8 mouse cellular contexts compared by ENCODE assay signal in genomic region chr7:113766498-113766941, GRCm38 (mm10). TPM values are rescaled to one million over a fixed set of nuclear protein-coding genes. Genes with fewer than 3 reads are reported as not detected.
DNase-seq lines count a peak whose midpoint lies in the region; ATAC-seq and TF ChIP-seq lines count a peak whose summit lies in the region.

No protein-coding gene starts in this region.

- H3K27me3 ChIP-seq in E14TG2a.4 (ENCODE audit: insufficient read depth, low read length), result peaks cover 77% of the 10 kb centered on the region
- H3K27me3 ChIP-seq in embryonic facial prominence, embryonic 11.5 days (ENCODE audit: control insufficient read depth, insufficient read depth, low read length), result peaks cover 13% of the 10 kb centered on the region
- peaks cover 62% of the 10 kb centered on the region for H3K27me3 ChIP-seq in hindbrain, embryonic 10.5 days (ENCODE audit: insufficient read depth, poor library complexity, severe bottlenecking)
- H3K27me3 ChIP-seq in liver, embryonic 16.5 days (ENCODE audit: control insufficient read depth, insufficient read depth, low read depth, low read length), result peaks cover 37% of the 10 kb centered on the region

- no peak overlapping the region for H3K27ac ChIP-seq in embryonic facial prominence, embryonic 11.5 days (replicated peaks; ENCODE audit: low read depth, low read length)
- H3K27ac ChIP-seq in hindbrain, embryonic 10.5 days, result peak overlapping the region; percentile 86
- H3K27ac ChIP-seq in liver, embryonic 16.5 days (ENCODE audit: low read length), result no peak overlapping the region

- ATAC-seq in embryonic facial prominence, embryonic 11.5 days (replicated peaks; ENCODE audit: insufficient number of reproducible peaks, low FRiP score, low TSS enrichment, low read depth), result peak; percentile 73
- no peak for ATAC-seq in liver, embryonic 16.5 days (ENCODE audit: low read depth)

- H3K9me3 ChIP-seq in E14TG2a.4 (ENCODE audit: low read length), result peaks cover 22% of the 10 kb centered on the region
- H3K9me3 ChIP-seq in embryonic facial prominence, embryonic 11.5 days (replicated peaks; ENCODE audit: control insufficient read depth, low read length), result no peaks in the 10 kb centered on the region
- H3K9me3 ChIP-seq in hindbrain, embryonic 10.5 days, result peaks cover 6% of the 10 kb centered on the region
- no peaks in the 10 kb centered on the region for H3K9me3 ChIP-seq in liver, embryonic 16.5 days (replicated peaks; ENCODE audit: control insufficient read depth, low read length)

- DNase-seq in gastrocnemius, postnatal 14 days, result peak; percentile 12
- DNase-seq in gastrocnemius, postnatal 25 days, result no peak
- DNase-seq in embryonic facial prominence, embryonic 11.5 days (ENCODE audit: low spot score), result peak; percentile 35
- DNase-seq in hindbrain, embryonic 10.5 days (ENCODE audit: low spot score), result no peak
- peak; percentile 32 for DNase-seq in right cerebral cortex, postnatal 4 days
- DNase-seq in adrenal gland, adult 8-10 months, result no peak

- peaks cover 19% of the 10 kb centered on the region for H3K4me1 ChIP-seq in E14TG2a.4 (replicated peaks; ENCODE audit: low read depth, low read length)
- no peaks in the 10 kb centered on the region for H3K4me1 ChIP-seq in embryonic facial prominence, embryonic 11.5 days (ENCODE audit: control insufficient read depth, insufficient read depth, low read length)
- peaks cover 49% of the 10 kb centered on the region for H3K4me1 ChIP-seq in hindbrain, embryonic 10.5 days (replicated peaks)
- no peaks in the 10 kb centered on the region for H3K4me1 ChIP-seq in liver, embryonic 16.5 days (ENCODE audit: control insufficient read depth, low read depth, low read length)

- peak overlapping the region; percentile 51 for H3K9ac ChIP-seq in embryonic facial prominence, embryonic 11.5 days (replicated peaks; ENCODE audit: low read length)
- H3K9ac ChIP-seq in liver, embryonic 16.5 days (ENCODE audit: low read depth, low read length), result no peak overlapping the region

- no peak for TF ChIP-seq CTCF in E14TG2a.4 (conservative IDR thresholded peaks at IDR 0.05; ENCODE audit: low read length)

- peak overlapping the region; percentile 74 for H3K4me3 ChIP-seq in E14TG2a.4 (replicated peaks; ENCODE audit: low read length)
- H3K4me3 ChIP-seq in embryonic facial prominence, embryonic 11.5 days (ENCODE audit: low read depth, low read length), result peak overlapping the region; percentile 41
- peak overlapping the region; percentile 66 for H3K4me3 ChIP-seq in hindbrain, embryonic 10.5 days
- H3K4me3 ChIP-seq in liver, embryonic 16.5 days (ENCODE audit: low read depth, low read length), result peak overlapping the region; percentile 21

- H3K4me2 ChIP-seq in embryonic facial prominence, embryonic 11.5 days (ENCODE audit: low read depth, low read length), result peak overlapping the region; percentile 92
- peak overlapping the region; percentile 42; the same call in 1 of the 2 replicates for H3K4me2 ChIP-seq in liver, embryonic 16.5 days (ENCODE audit: low read depth, low read length)

- intact Hi-C loops in gastrocnemius, postnatal 14 days (cut with DNase I; ENCODE audit: low total_unique reads), result no loop called here

- 1% methylated on average over 27 of the region's 27 CpGs for WGBS in embryonic facial prominence, embryonic 11.5 days
- under 1% methylated on average over 27 of the region's 27 CpGs for WGBS in hindbrain, embryonic 10.5 days
- 3% methylated on average over 27 of the region's 27 CpGs for WGBS in liver, embryonic 16.5 days (ENCODE audit: insufficient replicate concordance)

- no peaks in the 10 kb centered on the region for H3K36me3 ChIP-seq in E14TG2a.4 (ENCODE audit: insufficient read depth, low read length)
- H3K36me3 ChIP-seq in embryonic facial prominence, embryonic 11.5 days (replicated peaks; ENCODE audit: control insufficient read depth, insufficient read depth, low read depth, low read length), result no peaks in the 10 kb centered on the region
- no peaks in the 10 kb centered on the region for H3K36me3 ChIP-seq in hindbrain, embryonic 10.5 days
- no peaks in the 10 kb centered on the region for H3K36me3 ChIP-seq in liver, embryonic 16.5 days (ENCODE audit: control insufficient read depth, insufficient read depth)

RNA-seq across cellular contexts. Expression of gene Spon1, which starts 0.7 kb away (rescaled TPM):
- total RNA-seq in gastrocnemius, postnatal 14 days (2021), result 1 to 10 TPM; 3.1 to 3.8 TPM
- total RNA-seq in gastrocnemius, postnatal 25 days (2021), result 1 to 10 TPM; 3.0 to 6.6 TPM
- 25.1 and 27.0 TPM in 2 replicates for polyA plus RNA-seq in embryonic facial prominence, embryonic 11.5 days (2014; fragmentation: Nextera tagmentation; extraction: Ambion mirVana)
- polyA plus RNA-seq in hindbrain, embryonic 10.5 days (2016; fragmentation: Nextera tagmentation; extraction: Ambion mirVana), result 52.8 and 77.1 TPM in 2 replicates
- polyA plus RNA-seq in liver, embryonic 16.5 days (2015; fragmentation: Nextera tagmentation; extraction: Ambion mirVana), result 0.68 and 0.96 TPM in 2 replicates
- 10 to 100 TPM; 12.1 to 18.6 (median 15.1) TPM for total RNA-seq in adrenal gland, adult 8-10 months (2022)

Comparison
In these comparisons a context has a peak if more than half of its experiments do, and no peak if none do; other contexts are left out.
1. DNase-seq: peak in gastrocnemius, postnatal 14 days (single experiment), embryonic facial prominence, embryonic 11.5 days (single experiment) and right cerebral cortex, postnatal 4 days (single experiment); none in gastrocnemius, postnatal 25 days (single experiment), hindbrain, embryonic 10.5 days (single experiment) and adrenal gland, adult 8-10 months (single experiment).
2. H3K4me3 ChIP-seq: peak in every context shown above with its lines; median percentile 74 in E14TG2a.4; 66 in hindbrain, embryonic 10.5 days; 41 in embryonic facial prominence, embryonic 11.5 days; 21 in liver, embryonic 16.5 days.